Mouse (Mus musculus) heart, embryonic 14.5 days (tissue): ENCODE data around the gene Ccdc33. TPM values are rescaled to one million over a fixed set of nuclear protein-coding genes. Genes with fewer than 3 reads are reported as not detected.

ENCODE experiments used
- ATAC-seq: fragments of 200-750 bp; cut with Nextera tagmentation; 2 replicates; pipeline ENCODE4 v1.8.0; 2017; ENCODE audit warnings: low read depth, moderate TSS enrichment; ENCODE audit not compliant: insufficient number of reproducible peaks, insufficient read depth, low FRiP score
- H3K27ac ChIP-seq, 2 experiments: fragments of 200-500 bp in 1 of 2; fragments of 300-500 bp in 1 of 2; sonication (generic) in 1 of 2; replicated peaks in 1 of 2; 2 replicates each; pipeline ENCODE4 v1.5.1; 2012 to 2014; ENCODE audit warnings: low read depth in 2 of 2, low read length in 2 of 2, control low read depth in 1 of 2, mild to moderate bottlenecking in 1 of 2, mixed read lengths in 1 of 2; ENCODE audit not compliant: control insufficient read depth in 1 of 2, insufficient read depth in 1 of 2
- H3K27me3 ChIP-seq: fragments of 300-500 bp; sonication (generic); 2 replicates; pipeline ENCODE4 v1.6.1; 2014; ENCODE audit warnings: mild to moderate bottlenecking, low read length, control low read depth; ENCODE audit not compliant: control insufficient read depth, insufficient read depth
- H3K36me3 ChIP-seq: fragments of 300-500 bp; sonication (generic); 2 replicates; pipeline ENCODE4 v1.6.1; 2014; ENCODE audit warnings: mild to moderate bottlenecking, control low read depth, low read length, mixed read lengths; ENCODE audit not compliant: control insufficient read depth, insufficient read depth
- H3K4me1 ChIP-seq, 2 experiments: fragments of 200-500 bp in 1 of 2; fragments of 300-500 bp in 1 of 2; sonication (generic) in 1 of 2; 2 replicates each; pipeline ENCODE4 v1.6.1; 2012 to 2014; ENCODE audit warnings: low read length in 2 of 2, control low read depth in 1 of 2, mixed read lengths in 1 of 2; ENCODE audit not compliant: control insufficient read depth in 2 of 2, insufficient read depth in 2 of 2
- H3K4me2 ChIP-seq: fragments of 300-500 bp; sonication (generic); 2 replicates; pipeline ENCODE4 v1.6.1; 2014; ENCODE audit warnings: mild to moderate bottlenecking, low read length
- H3K4me3 ChIP-seq, 2 experiments: fragments of 200-500 bp in 1 of 2; fragments of 300-500 bp in 1 of 2; sonication (generic) in 1 of 2; 2 replicates each; pipeline ENCODE4 v1.5.1; 2012 to 2014; ENCODE audit warnings: low read length in 2 of 2, mild to moderate bottlenecking in 2 of 2, control low read depth in 1 of 2, low read depth in 1 of 2, moderate library complexity in 1 of 2; ENCODE audit not compliant: control insufficient read depth in 1 of 2, insufficient read depth in 1 of 2
- H3K9ac ChIP-seq: fragments of 300-500 bp; sonication (generic); 2 replicates; pipeline ENCODE4 v1.6.1; 2014; ENCODE audit warnings: mild to moderate bottlenecking, low read length
- H3K9me3 ChIP-seq: fragments of 300-500 bp; sonication (generic); 2 replicates; pipeline ENCODE4 v1.6.1; 2016; ENCODE audit warnings: low read length, control low read depth; ENCODE audit not compliant: control insufficient read depth
- WGBS: fragments of 180-500 bp; shearing (Covaris S2); extraction: QIAGEN DNeasy Blood & Tissue Kit; methylation state at CpG from one replicate; pipeline ENCODE4 v1.1.7; 2014; 5-methylcytosine and 5-hydroxymethylcytosine counted together
- polyA plus RNA-seq: library from polyadenylated mRNA; unstranded; fragments of >200 nt; fragmentation: Nextera tagmentation; extraction: Ambion mirVana; gene quantifications from 2 replicates; pipeline ENCODE4 v1.2.1, GENCODE M21; 2014

The Ccdc33 gene
- polyA plus RNA-seq, 1 experiment from 2014 or later: not detected

DNA sequence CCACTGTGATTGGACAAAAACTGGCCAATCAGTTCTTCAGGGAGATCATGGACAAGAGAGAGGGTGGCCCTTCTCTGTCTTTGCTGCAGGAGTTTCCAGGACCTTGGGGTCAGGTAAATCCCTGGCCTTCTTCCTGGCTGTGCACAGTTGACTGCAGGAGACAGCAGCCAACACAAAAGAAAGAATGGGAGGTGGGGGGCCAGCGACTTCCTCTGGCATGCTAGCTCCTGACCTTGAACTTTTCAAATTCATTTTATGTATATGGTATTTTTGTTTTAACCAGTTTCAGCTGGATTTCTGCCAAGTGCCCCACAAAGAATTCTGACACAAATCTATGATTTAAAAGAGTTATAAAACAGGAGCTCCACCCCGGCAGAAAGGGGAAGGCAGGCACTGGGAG is 115.4 kb downstream of the Ccdc33 start:
- peaks cover 7% of the 10 kb centered on the region; the same call in 1 of the 2 replicates for H3K27me3 ChIP-seq
- H3K4me2 ChIP-seq: no peak overlapping the region
- H3K9me3 ChIP-seq: no peaks in the 10 kb centered on the region
- no peak overlapping the region for H3K27ac ChIP-seq
- peaks cover 0 to 1% of the 10 kb centered on the region in 2 experiments; a peak in 1 of 4 replicates for H3K4me1 ChIP-seq
- no peak overlapping the region for H3K9ac ChIP-seq
- H3K36me3 ChIP-seq: no peaks in the 10 kb centered on the region
- WGBS: 39% methylated on average over 2 of the region's 2 CpGs
- no peak overlapping the region for H3K4me3 ChIP-seq
- no peak for ATAC-seq

DNA sequence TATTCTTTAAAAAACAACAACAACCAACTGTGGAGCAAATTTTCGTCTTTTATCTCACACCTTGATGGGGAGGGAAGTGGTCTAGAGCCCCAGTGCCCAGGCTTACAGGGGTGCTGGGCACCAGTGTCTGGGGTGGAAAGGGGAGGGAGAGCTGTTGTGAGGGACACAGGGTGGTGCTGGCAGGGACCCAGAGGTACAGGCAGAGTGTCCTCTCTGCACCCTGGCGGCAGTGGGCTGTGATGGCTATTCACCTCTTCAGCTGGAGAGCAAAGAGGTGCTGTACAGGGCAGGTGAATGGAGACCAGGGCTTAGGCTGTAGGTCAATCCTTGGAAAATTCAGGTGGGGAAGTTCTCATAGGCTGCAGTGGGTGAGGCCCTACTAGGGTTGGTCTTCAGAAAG is 118.9 kb downstream of the Ccdc33 start:
- no peak overlapping the region for H3K4me3 ChIP-seq
- no peaks in the 10 kb centered on the region for H3K36me3 ChIP-seq
- H3K4me2 ChIP-seq: no peak overlapping the region
- no peaks in the 10 kb centered on the region for H3K9me3 ChIP-seq
- no peak overlapping the region for H3K27ac ChIP-seq
- peaks cover 26% of the 10 kb centered on the region for H3K27me3 ChIP-seq
- WGBS: 36% methylated on average over 2 of the region's 2 CpGs
- peaks cover 3 to 6% of the 10 kb centered on the region in 2 experiments; a peak in 3 of 4 replicates for H3K4me1 ChIP-seq
- ATAC-seq: no peak
- no peak overlapping the region for H3K9ac ChIP-seq

DNA sequence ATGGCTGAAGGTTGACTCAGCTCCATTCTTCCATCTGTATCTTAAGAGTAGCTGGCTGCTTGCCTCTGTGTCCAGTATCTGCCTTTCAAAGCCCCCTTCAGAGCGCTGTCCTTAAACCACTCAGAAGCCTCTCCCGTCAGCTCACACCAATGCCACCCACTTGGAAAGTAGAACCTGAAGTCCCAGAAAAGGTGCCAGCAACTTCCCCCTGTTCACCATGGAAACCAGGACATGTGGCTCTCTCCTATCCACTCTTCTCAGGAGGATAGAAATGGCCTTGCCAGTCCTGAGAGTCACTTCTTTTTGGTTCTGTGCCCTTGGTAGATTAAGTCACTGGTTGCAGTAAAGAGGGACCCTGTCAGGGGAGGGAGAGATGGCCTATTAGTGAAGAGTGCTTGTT is 119.9 kb downstream of the Ccdc33 start:
- H3K27me3 ChIP-seq: peaks cover 26% of the 10 kb centered on the region
- H3K4me3 ChIP-seq: no peak overlapping the region
- 49% methylated on average over 2 of the region's 2 CpGs for WGBS
- H3K4me2 ChIP-seq: no peak overlapping the region
- no peaks in the 10 kb centered on the region for H3K9me3 ChIP-seq
- no peak for ATAC-seq
- H3K36me3 ChIP-seq: no peaks in the 10 kb centered on the region
- H3K9ac ChIP-seq: no peak overlapping the region
- H3K4me1 ChIP-seq: peaks cover 3 to 6% of the 10 kb centered on the region in 2 experiments; a peak in 3 of 4 replicates
- no peak overlapping the region for H3K27ac ChIP-seq

DNA sequence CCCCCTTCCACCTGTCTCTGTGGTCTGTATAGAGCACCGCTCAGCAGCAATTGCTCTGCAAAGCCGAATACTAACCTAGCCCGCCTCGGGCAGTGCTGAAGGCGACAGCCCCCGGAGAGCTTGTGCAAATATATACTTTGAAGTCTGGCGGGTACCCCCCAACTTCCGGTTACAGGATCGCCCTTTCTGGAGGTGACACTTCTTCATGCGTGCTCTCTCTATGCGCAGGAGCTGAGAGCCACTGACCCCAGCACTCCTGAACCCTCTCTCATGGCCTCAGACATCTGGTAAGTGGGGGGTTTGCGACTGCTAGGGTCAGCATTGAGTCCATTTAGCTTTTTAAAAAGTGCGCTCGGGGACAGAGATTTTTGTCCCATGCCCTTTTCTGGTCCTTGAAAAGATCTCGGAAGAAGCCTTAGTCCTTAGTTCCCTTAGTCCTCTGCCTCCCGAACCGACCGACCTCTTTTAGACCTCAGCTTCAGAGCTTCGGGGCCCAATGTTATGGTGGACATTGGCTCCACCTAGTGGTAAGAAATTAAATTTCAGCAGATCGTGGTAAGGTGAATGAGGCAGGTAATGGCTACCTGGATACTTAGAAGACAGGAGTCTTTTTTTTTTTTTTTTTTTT is 120.5 kb downstream of the Ccdc33 start:
- ATAC-seq: no peak
- Histone ChIP-seq H3K4me2 (peak overlapping the region; percentile 73), H3K9me3 (no peaks in the 10 kb centered on the region), H3K27me3 (peaks cover 26% of the 10 kb centered on the region), H3K4me1 (peaks cover 3 to 6% of the 10 kb centered on the region in 2 experiments; a peak in 3 of 4 replicates), H3K4me3 (peak overlapping the region; percentile 22 to 33), H3K36me3 (no peaks in the 10 kb centered on the region), H3K27ac (no peak overlapping the region), H3K9ac (no peak overlapping the region)
- 2% methylated on average over 20 of the region's 20 CpGs for WGBS

DNA sequence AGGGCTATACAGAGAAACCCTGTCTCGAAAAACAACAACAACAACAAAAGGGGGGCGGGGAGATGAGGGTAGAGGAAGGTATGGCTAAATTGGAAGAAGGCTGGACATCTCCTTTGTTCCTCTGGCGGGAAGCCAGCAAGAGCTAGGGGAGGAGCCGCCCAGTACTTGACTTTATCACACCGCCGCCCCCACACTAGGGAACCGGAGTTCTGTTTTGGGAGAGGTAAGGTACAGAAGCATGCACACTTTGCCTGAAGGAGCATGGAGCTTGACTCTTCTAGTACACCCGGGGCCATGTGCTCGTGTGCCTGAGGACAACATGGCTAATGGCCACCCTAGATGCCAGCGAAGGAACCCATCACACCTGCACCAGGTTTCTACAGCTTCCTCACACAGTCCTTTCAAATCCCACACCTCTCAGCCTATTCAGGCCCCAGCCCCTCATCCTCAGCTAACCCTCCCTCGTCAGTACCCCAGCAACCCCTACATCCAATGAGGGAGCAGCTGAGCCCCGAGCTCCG is 121.1 kb downstream of the Ccdc33 start:
- H3K27ac ChIP-seq: no peak overlapping the region
- peaks cover 26% of the 10 kb centered on the region for H3K27me3 ChIP-seq
- peak overlapping the region; percentile 73 for H3K4me2 ChIP-seq
- no peak overlapping the region for H3K9ac ChIP-seq
- H3K36me3 ChIP-seq: no peaks in the 10 kb centered on the region
- peaks cover 3 to 6% of the 10 kb centered on the region in 2 experiments; a peak in 3 of 4 replicates for H3K4me1 ChIP-seq
- WGBS: 16% methylated on average over 13 of the region's 13 CpGs
- ATAC-seq: no peak
- peak overlapping the region in 1 of 2 experiments; percentile 33; a peak in 2 of 4 replicates for H3K4me3 ChIP-seq
- H3K9me3 ChIP-seq: no peaks in the 10 kb centered on the region

DNA sequence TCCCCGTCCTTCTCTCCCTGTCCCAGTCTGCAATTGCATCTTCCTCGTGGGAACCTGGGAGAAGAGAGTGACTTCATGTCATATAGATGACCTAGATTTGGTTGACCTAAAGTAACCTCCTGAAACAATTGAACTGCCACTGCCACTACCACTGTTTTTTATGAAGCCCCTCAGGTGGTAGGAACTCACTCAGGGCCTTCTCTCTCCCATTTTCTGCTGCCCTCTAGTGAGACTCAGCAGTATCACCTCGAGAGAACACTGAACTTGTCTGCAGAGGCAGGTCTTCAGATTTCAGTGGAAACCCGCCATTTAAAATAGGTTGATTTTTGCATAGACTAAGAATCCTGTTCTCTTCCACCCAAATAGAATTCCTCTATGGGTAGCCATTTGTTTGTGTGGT is 123.3 kb downstream of the Ccdc33 start:
- Histone ChIP-seq H3K4me3 (no peak overlapping the region), H3K4me1 (peaks cover 3 to 6% of the 10 kb centered on the region in 2 experiments; a peak in 3 of 4 replicates), H3K9me3 (no peaks in the 10 kb centered on the region), H3K27ac (no peak overlapping the region), H3K4me2 (no peak overlapping the region), H3K36me3 (no peaks in the 10 kb centered on the region), H3K9ac (no peak overlapping the region), H3K27me3 (peaks cover 26% of the 10 kb centered on the region)
- no peak for ATAC-seq
- WGBS: 36% methylated on average over 4 of the region's 4 CpGs

DNA sequence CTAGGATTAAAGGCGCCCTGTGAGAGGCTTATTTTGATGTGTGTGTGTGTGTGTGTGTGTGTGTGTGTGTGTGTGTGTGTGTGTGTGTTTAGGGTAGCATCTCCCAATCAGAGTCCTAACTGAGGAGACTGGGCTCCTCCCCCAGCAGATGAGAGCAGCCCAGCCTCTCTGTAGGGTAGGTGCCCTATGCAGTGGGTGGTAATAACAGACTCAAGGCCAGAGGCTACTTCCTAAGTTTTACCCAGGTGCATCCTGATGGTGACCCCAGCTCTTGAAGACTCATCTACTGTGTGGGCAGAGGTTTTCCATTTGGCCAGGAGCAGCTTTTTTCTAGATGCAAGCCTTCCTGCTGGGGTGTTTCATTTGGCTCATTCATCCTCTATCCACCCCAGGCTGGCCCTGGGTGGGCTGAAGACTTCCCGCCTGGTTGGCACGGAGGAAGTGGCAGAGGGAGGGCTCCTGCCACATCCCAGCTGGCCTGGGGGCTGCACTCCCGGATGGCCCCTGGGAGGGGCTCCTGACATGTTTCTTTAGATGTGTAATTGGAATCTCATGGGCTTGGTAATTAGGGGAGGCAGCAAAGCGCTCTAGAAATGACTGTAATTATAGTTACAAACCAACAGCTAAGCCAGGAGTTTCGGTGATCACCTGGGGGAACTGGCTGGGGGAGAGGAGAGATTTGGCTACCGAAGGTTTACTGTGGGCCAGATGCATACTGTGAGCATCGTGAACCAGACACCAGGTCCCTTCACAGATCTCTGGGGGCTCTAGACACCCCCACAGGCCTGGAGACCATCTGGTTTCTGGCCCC is 125.6 kb downstream of the Ccdc33 start:
- Histone ChIP-seq H3K9me3 (no peaks in the 10 kb centered on the region), H3K4me2 (no peak overlapping the region), H3K9ac (no peak overlapping the region), H3K27me3 (peaks cover 18% of the 10 kb centered on the region), H3K36me3 (no peaks in the 10 kb centered on the region), H3K4me1 (peaks cover 3 to 5% of the 10 kb centered on the region in 2 experiments; a peak in 3 of 4 replicates), H3K4me3 (no peak overlapping the region), H3K27ac (no peak overlapping the region)
- WGBS: 64% methylated on average over 8 of the region's 8 CpGs
- ATAC-seq: no peak
